Mouse (Mus musculus): ENCODE results near the gene Cab39. TPM values are rescaled to one million over a fixed set of nuclear protein-coding genes. Genes with fewer than 3 reads are reported as not detected.

Gene Cab39
- total and polyA plus RNA-seq, 3 experiments: 90.2 to 239 (median 111) TPM

DNA sequence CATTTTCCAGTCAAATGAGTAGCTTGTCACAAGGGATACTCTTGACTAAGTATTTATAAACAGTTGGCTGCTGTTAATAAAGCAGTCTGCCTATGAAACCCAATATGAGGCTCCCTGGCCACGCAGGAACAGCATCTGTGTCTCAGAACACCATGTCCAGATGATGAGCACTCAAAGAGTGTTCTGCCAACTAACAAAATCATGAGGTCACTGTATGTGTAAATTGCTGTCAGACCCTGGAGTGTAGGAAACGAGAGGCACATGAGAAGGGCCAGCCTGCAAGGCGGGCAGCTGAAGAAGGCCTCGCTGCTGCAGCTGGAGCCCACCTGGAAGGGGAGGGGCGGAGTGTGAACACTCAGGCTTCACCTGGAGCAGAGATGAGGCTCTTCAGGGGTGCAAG lies 33.9 kb downstream of the Cab39 start:
- Histone ChIP-seq H3K9me3 (replicated peaks; ENCODE audit: low read length) (peaks cover 3% of the 10 kb centered on the region), H3K4me3 (replicated peaks in 1 of 3; ENCODE audit: low read depth in 2 of 3, low read length in 2 of 3, poor library complexity in 1 of 3) (no peak overlapping the region), H3K4me2 (ENCODE audit: insufficient read depth, low read depth, poor library complexity, severe bottlenecking) (no peak overlapping the region), H3K27me3 (replicated peaks) (no peaks in the 10 kb centered on the region), H3K79me2 (replicated peaks; ENCODE audit: control insufficient read depth, extremely low read depth, insufficient read depth, poor library complexity, severe bottlenecking) (peaks cover 35% of the 10 kb centered on the region), H3K36me3 (replicated peaks in 1 of 2; ENCODE audit: control insufficient read depth in 1 of 2, insufficient read depth in 1 of 2, low read length in 1 of 2) (peaks cover 48 to 86% of the 10 kb centered on the region in 2 experiments), H3K27ac (ENCODE audit: insufficient read depth, low read depth) (peak overlapping the region; percentile 47), H3K9ac (ENCODE audit: insufficient read depth, low read depth) (no peak overlapping the region), H3K4me1 (ENCODE audit: control insufficient read depth in 1 of 2, insufficient read depth in 2 of 2) (peaks cover 16 to 78% of the 10 kb centered on the region in 2 experiments)
- in situ Hi-C loops (cut with MboI; ENCODE audit: low pct_ligation_motif_present, low pct_unique_long_range_greater_than_20kb, low sequenced_read_pairs): no loop called here
- dilution Hi-C loops (cut with MboI; ENCODE audit: extremely low pct_ligation_motif_present, extremely low pct_unique_long_range_greater_than_20kb, low sequenced_read_pairs): no loop called here
- DNase-seq (ENCODE audit: extremely low read depth): peak; percentile 43
- TF ChIP-seq POLR2AphosphoS2 (IDR thresholded peaks at IDR 0.05; ENCODE audit: low read depth, low read length) (no peak), MAZ (IDR thresholded peaks at IDR 0.05; ENCODE audit: low read depth, low read length) (no peak), JUND (conservative IDR thresholded peaks at IDR 0.05; ENCODE audit: low read depth, low read length) (no peak)

DNA sequence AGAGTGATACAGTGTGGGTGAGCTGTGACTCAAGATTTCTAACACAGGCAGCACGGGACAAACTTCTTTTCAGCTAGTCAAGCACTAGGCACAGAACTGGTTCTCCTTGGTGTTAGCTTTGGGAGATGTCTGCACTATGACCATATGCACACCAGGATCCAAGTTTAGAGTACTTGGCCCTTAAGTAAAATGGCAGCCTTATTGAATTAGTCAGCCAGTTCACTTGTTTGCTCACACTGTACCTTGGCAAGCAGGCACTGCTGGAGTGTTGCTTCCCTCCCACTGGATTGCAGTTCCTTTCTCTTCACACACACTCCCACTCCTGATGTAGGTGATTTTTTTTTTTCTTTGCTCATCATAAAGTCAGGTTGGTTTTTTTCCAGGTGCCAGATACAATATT lies 35.8 kb downstream of the Cab39 start:
- Histone ChIP-seq H3K9ac (ENCODE audit: insufficient read depth, low read depth) (no peak overlapping the region), H3K4me3 (replicated peaks in 1 of 3; ENCODE audit: low read depth in 2 of 3, low read length in 2 of 3, poor library complexity in 1 of 3) (no peak overlapping the region), H3K4me2 (ENCODE audit: insufficient read depth, low read depth, poor library complexity, severe bottlenecking) (no peak overlapping the region), H3K79me2 (replicated peaks; ENCODE audit: control insufficient read depth, extremely low read depth, insufficient read depth, poor library complexity, severe bottlenecking) (peaks cover 44% of the 10 kb centered on the region), H3K4me1 (ENCODE audit: control insufficient read depth in 1 of 2, insufficient read depth in 2 of 2) (peaks cover 16 to 76% of the 10 kb centered on the region in 2 experiments), H3K27ac (ENCODE audit: insufficient read depth, low read depth) (no peak overlapping the region), H3K27me3 (replicated peaks) (no peaks in the 10 kb centered on the region), H3K9me3 (replicated peaks; ENCODE audit: low read length) (no peaks in the 10 kb centered on the region), H3K36me3 (replicated peaks in 1 of 2; ENCODE audit: control insufficient read depth in 1 of 2, insufficient read depth in 1 of 2, low read length in 1 of 2) (peaks cover 39 to 83% of the 10 kb centered on the region in 2 experiments)
- TF ChIP-seq ETS1 (conservative IDR thresholded peaks at IDR 0.05; ENCODE audit: low read depth, low read length): no peak
- TF ChIP-seq SMC3 (IDR thresholded peaks at IDR 0.05; ENCODE audit: low read depth, low read length): no peak
- TF ChIP-seq MEF2A (IDR thresholded peaks at IDR 0.05; ENCODE audit: borderline replicate concordance, low read depth, low read length): no peak
- TF ChIP-seq UBTF (IDR thresholded peaks at IDR 0.05; ENCODE audit: low read depth, low read length): no peak
- no peak for TF ChIP-seq POLR2AphosphoS2 (IDR thresholded peaks at IDR 0.05; ENCODE audit: low read depth, low read length)
- TF ChIP-seq KAT2A (IDR thresholded peaks at IDR 0.05; ENCODE audit: insufficient replicate concordance, low read length): no peak
- no peak for TF ChIP-seq GABPA (IDR thresholded peaks at IDR 0.05; ENCODE audit: insufficient replicate concordance, low read depth, low read length)
- no peak for TF ChIP-seq JUN (IDR thresholded peaks at IDR 0.05; ENCODE audit: insufficient read depth, low read depth, low read length)
- no peak for TF ChIP-seq ZNF384 (IDR thresholded peaks at IDR 0.05; ENCODE audit: low read depth, low read length)
- no peak for TF ChIP-seq SIN3A (IDR thresholded peaks at IDR 0.05; ENCODE audit: low read length)
- no peak for TF ChIP-seq MAZ (IDR thresholded peaks at IDR 0.05; ENCODE audit: low read depth, low read length)
- TF ChIP-seq ZKSCAN1 (IDR thresholded peaks at IDR 0.05; ENCODE audit: borderline replicate concordance, low read depth, low read length): no peak
- TF ChIP-seq TBP (conservative IDR thresholded peaks at IDR 0.05; ENCODE audit: low read depth, low read length): no peak
- no peak for TF ChIP-seq HCFC1 (IDR thresholded peaks at IDR 0.05; ENCODE audit: low read depth, low read length)
- no peak for TF ChIP-seq PAX5 (IDR thresholded peaks at IDR 0.05; ENCODE audit: low read length)
- no peak for DNase-seq (ENCODE audit: extremely low read depth)
- dilution Hi-C loops (cut with MboI; ENCODE audit: extremely low pct_ligation_motif_present, extremely low pct_unique_long_range_greater_than_20kb, low sequenced_read_pairs) (no loop called here), in situ Hi-C loops (cut with MboI; ENCODE audit: low pct_ligation_motif_present, low pct_unique_long_range_greater_than_20kb, low sequenced_read_pairs) (no loop called here)
